Mouse (Mus musculus) hindbrain, embryonic 14.5 days (tissue): ENCODE data around the gene Mgmt. TPM values are rescaled to one million over a fixed set of nuclear protein-coding genes. Genes with fewer than 3 reads are reported as not detected.
A peak's percentile ranks its signal among the peaks of the same experiment; 100 is the strongest.

Experiments used
- ATAC-seq: fragments of 200-750 bp; cut with Nextera tagmentation; 2 replicates; pipeline ENCODE4 v1.8.0; 2017; ENCODE audit warnings: moderate number of reproducible peaks, mild to moderate bottlenecking, moderate TSS enrichment, moderate library complexity; ENCODE audit not compliant: low FRiP score
- DNase-seq: peaks from one replicate; pipeline ENCODE4 v3.0.0-alpha.2; 2015; ENCODE audit warnings: low spot score
- H3K27ac ChIP-seq: fragments of 300-500 bp; sonication (generic); 2 replicates; pipeline ENCODE4 v1.5.1; 2014; ENCODE audit warnings: mild to moderate bottlenecking, moderate library complexity
- H3K27me3 ChIP-seq: fragments of 300-500 bp; sonication (generic); 2 replicates; pipeline ENCODE4 v1.6.1; 2014; ENCODE audit warnings: mild to moderate bottlenecking, low read length, mixed read lengths; ENCODE audit not compliant: control insufficient read depth, insufficient read depth
- H3K36me3 ChIP-seq: fragments of 300-500 bp; sonication (generic); replicated peaks from 2 replicates; pipeline ENCODE4 v1.6.1; 2014; ENCODE audit not compliant: control insufficient read depth, insufficient read depth
- H3K4me1 ChIP-seq: fragments of 300-500 bp; sonication (generic); replicated peaks from 2 replicates; pipeline ENCODE4 v1.6.1; 2014; ENCODE audit warnings: antibody characterized with exemption, low read length, mixed read lengths; ENCODE audit not compliant: control insufficient read depth, insufficient read depth
- H3K4me2 ChIP-seq: fragments of 300-500 bp; sonication (generic); replicated peaks from 2 replicates; pipeline ENCODE4 v1.6.1; 2014; ENCODE audit warnings: mild to moderate bottlenecking, moderate library complexity
- H3K4me3 ChIP-seq: fragments of 300-500 bp; sonication (generic); replicated peaks from 2 replicates; pipeline ENCODE4 v1.5.1; 2014; ENCODE audit warnings: mild to moderate bottlenecking, low read length
- H3K9ac ChIP-seq: fragments of 300-500 bp; sonication (generic); 2 replicates; pipeline ENCODE4 v1.6.1; 2014
- H3K9me3 ChIP-seq: fragments of 300-500 bp; sonication (generic); 2 replicates; pipeline ENCODE4 v1.6.1; 2016; ENCODE audit warnings: low read length; ENCODE audit not compliant: control insufficient read depth
- WGBS: fragments of 180-500 bp; shearing (Covaris S2); extraction: QIAGEN DNeasy Blood & Tissue Kit; methylation state at CpG from one replicate; pipeline ENCODE4 v1.1.7; 2014; 5-methylcytosine and 5-hydroxymethylcytosine counted together
- polyA plus RNA-seq: library from polyadenylated mRNA; unstranded; fragments of >200 nt; fragmentation: Nextera tagmentation; extraction: Ambion mirVana; gene quantifications from 2 replicates; pipeline ENCODE4 v1.2.1, GENCODE M21; 2014

The Mgmt gene
- polyA plus RNA-seq, 1 experiment from 2014 or later = 1.8 TPM

GRCm38 (mm10) chr7:137048086-137048922 lies 153.9 kb downstream of the Mgmt start:
- Histone ChIP-seq H3K36me3 (no peaks in the 10 kb centered on the region), H3K4me2 (no peak overlapping the region), H3K27me3 (no peaks in the 10 kb centered on the region), H3K9me3 (no peaks in the 10 kb centered on the region), H3K4me1 (peaks cover 3% of the 10 kb centered on the region; the same call in 1 of the 2 replicates), H3K27ac (no peak overlapping the region), H3K4me3 (no peak overlapping the region), H3K9ac (no peak overlapping the region)
- DNase-seq (no peak), ATAC-seq (no peak)
- whole genome bisulfite sequencing = 64% methylated on average over 8 of the region's 8 CpGs

DNA sequence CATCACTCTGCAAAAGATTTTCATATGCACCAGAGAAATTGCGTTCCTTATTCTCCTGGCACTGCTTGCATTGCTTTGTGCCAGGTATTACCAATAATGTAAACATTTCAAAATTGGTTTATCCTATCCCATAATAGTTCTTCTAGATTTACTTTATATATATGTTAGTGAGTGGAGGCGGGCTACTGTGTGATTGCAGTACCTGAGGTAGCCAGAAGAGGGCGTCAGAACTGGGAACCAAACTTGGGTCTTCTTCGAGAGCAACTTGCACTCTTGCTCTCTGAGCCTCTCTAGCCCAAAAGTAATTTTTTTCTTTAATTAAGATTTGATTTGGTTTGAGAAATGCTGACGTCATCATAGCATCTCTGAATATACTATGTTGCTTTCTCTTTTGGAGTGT lies 159.9 kb downstream of the Mgmt start:
- H3K27me3 ChIP-seq = no peaks in the 10 kb centered on the region
- H3K27ac ChIP-seq = no peak overlapping the region
- H3K4me2 ChIP-seq = no peak overlapping the region
- H3K9me3 ChIP-seq = no peaks in the 10 kb centered on the region
- H3K9ac ChIP-seq = no peak overlapping the region
- ATAC-seq (no peak), DNase-seq (no peak)
- no peaks in the 10 kb centered on the region for H3K4me1 ChIP-seq
- WGBS = 72% methylated on average over 5 of the region's 5 CpGs
- H3K36me3 ChIP-seq = no peaks in the 10 kb centered on the region
- no peak overlapping the region for H3K4me3 ChIP-seq

- H3K4me2 ChIP-seq = no peak overlapping the region
- no peak overlapping the region for H3K4me3 ChIP-seq
- H3K9me3 ChIP-seq = no peaks in the 10 kb centered on the region
- DNase-seq (no peak), ATAC-seq (no peak)
- no peaks in the 10 kb centered on the region for H3K36me3 ChIP-seq
- H3K9ac ChIP-seq = no peak overlapping the region
- H3K27me3 ChIP-seq = no peaks in the 10 kb centered on the region
- WGBS = 66% methylated on average over 5 of the region's 5 CpGs
- no peak overlapping the region for H3K27ac ChIP-seq
- no peaks in the 10 kb centered on the region for H3K4me1 ChIP-seq
Observed at GRCm38 (mm10) chr7:137056126-137056525, 161.7 kb downstream of the Mgmt start.

DNA sequence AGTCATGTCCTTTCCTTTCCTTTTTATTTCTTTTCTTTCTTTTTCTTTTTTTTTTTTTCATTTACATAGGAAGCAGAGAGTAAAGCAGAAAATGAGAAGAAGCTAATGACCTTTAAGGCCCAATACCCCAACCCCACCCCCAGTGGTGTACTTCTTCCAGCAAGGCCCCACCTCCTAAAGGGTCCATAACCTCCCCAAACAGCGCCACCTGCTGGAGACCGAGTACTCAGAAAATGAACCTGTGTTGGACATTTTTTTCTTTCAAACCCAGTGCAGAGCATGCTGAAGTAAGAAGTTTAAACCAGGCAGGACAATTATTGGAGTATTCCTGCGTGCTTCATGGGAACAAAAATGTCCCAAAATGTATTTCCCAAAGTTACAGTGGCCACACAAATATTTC lies 166.1 kb downstream of the Mgmt start:
- Histone ChIP-seq H3K27ac (no peak overlapping the region), H3K4me1 (peaks cover 14% of the 10 kb centered on the region), H3K27me3 (no peaks in the 10 kb centered on the region), H3K9ac (no peak overlapping the region), H3K9me3 (no peaks in the 10 kb centered on the region), H3K36me3 (no peaks in the 10 kb centered on the region), H3K4me3 (no peak overlapping the region), H3K4me2 (no peak overlapping the region)
- ATAC-seq = no peak
- 47% methylated on average over 3 of the region's 3 CpGs for WGBS
- no peak for DNase-seq

- H3K36me3 ChIP-seq = no peaks in the 10 kb centered on the region
- H3K4me2 ChIP-seq = no peak overlapping the region
- ATAC-seq (no peak), DNase-seq (no peak)
- no peak overlapping the region for H3K9ac ChIP-seq
- no peak overlapping the region for H3K4me3 ChIP-seq
- 95% methylated on average over 6 of the region's 6 CpGs for WGBS
- H3K9me3 ChIP-seq = no peaks in the 10 kb centered on the region
- no peaks in the 10 kb centered on the region for H3K27me3 ChIP-seq
- no peak overlapping the region for H3K27ac ChIP-seq
- H3K4me1 ChIP-seq = peaks cover 14% of the 10 kb centered on the region
Observed at GRCm38 (mm10) chr7:137061109-137061508, 166.7 kb downstream of the Mgmt start.

DNA sequence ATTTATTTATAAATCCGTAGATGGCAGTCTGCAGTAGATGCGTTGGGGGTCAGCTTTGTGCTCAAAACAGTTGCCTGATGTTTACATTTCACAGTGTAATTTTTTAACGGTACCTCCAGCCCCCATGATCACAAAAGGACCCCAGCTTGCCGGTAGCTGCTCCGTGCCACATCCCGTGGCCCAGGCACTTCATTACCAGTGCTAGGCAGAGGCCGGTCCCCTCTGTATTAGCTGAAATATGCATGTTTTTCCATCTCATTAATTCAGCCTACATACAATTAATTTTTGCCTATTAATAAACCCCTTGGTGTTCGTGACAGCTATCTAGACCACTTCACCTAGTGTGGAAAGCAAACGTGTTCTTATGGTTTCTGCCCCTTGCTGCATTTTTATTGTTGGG lies 169.8 kb downstream of the Mgmt start:
- Histone ChIP-seq H3K4me1 (peaks cover 14% of the 10 kb centered on the region), H3K9ac (no peak overlapping the region), H3K9me3 (no peaks in the 10 kb centered on the region), H3K27ac (peak overlapping the region; percentile 71), H3K27me3 (no peaks in the 10 kb centered on the region), H3K36me3 (no peaks in the 10 kb centered on the region), H3K4me2 (0 out of 2 replicates have a peak overlapping the region, but pooled peaks have one; percentile 19), H3K4me3 (no peak overlapping the region)
- ATAC-seq (0 out of 2 replicates have a peak, but pooled peaks have one; percentile 34), DNase-seq (no peak)
- WGBS = 31% methylated on average over 9 of the region's 9 CpGs

- WGBS = 70% methylated on average over 5 of the region's 5 CpGs
- Histone ChIP-seq H3K9me3 (no peaks in the 10 kb centered on the region), H3K9ac (no peak overlapping the region), H3K4me2 (no peak overlapping the region), H3K36me3 (no peaks in the 10 kb centered on the region), H3K4me3 (no peak overlapping the region), H3K4me1 (peaks cover 14% of the 10 kb centered on the region), H3K27me3 (no peaks in the 10 kb centered on the region), H3K27ac (no peak overlapping the region)
- no peak for DNase-seq
- no peak for ATAC-seq
Observed at GRCm38 (mm10) chr7:137065408-137065807, 171.0 kb downstream of the Mgmt start.

- ATAC-seq (no peak), DNase-seq (no peak)
- H3K27ac ChIP-seq = no peak overlapping the region
- H3K27me3 ChIP-seq = no peaks in the 10 kb centered on the region
- no peaks in the 10 kb centered on the region for H3K9me3 ChIP-seq
- peaks cover 14% of the 10 kb centered on the region for H3K4me1 ChIP-seq
- 83% methylated on average over 3 of the region's 3 CpGs for WGBS
- no peak overlapping the region for H3K9ac ChIP-seq
- H3K4me3 ChIP-seq = no peak overlapping the region
- no peaks in the 10 kb centered on the region for H3K36me3 ChIP-seq
- no peak overlapping the region for H3K4me2 ChIP-seq
Observed at GRCm38 (mm10) chr7:137066211-137066610, 171.8 kb downstream of the Mgmt start.

DNA sequence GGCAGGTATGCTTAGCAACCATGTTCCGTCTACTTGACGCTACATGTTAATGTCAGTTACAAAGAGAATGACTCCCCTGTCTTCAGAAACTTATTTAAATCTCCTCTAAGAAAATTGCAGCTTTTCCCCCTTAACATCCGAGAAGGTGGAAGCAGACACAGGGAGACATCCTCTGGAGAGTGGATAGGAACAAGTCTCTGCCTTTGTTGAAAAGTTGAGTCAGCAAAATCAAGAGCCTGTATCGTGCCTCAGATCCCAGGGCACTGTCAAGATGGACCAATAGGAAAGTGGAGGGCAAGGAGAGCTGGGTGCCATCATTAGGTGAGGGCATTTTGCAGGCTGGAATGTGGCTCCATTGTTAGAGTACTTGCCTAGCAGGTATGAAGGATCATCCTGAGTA lies 172.6 kb downstream of the Mgmt start:
- Histone ChIP-seq H3K9me3 (no peaks in the 10 kb centered on the region), H3K4me2 (no peak overlapping the region)
- ATAC-seq = no peak

More for the DNA sequence above, 172.6 kb downstream of the Mgmt start:
- Histone ChIP-seq H3K4me3 (no peak overlapping the region), H3K4me1 (peaks cover 14% of the 10 kb centered on the region), H3K27me3 (no peaks in the 10 kb centered on the region), H3K27ac (no peak overlapping the region), H3K9ac (no peak overlapping the region), H3K36me3 (no peaks in the 10 kb centered on the region)
- no peak for DNase-seq
- 82% methylated on average over 4 of the region's 4 CpGs for WGBS
